Mouse (Mus musculus): Measurements from ENCODE around the gene Slc41a3. TPM values are rescaled to one million over a fixed set of nuclear protein-coding genes. Genes with fewer than 3 reads are reported as not detected.

Slc41a3 gene
- polyA plus RNA-seq, 1 experiment from 2014 or later: 5.1 TPM

DNA sequence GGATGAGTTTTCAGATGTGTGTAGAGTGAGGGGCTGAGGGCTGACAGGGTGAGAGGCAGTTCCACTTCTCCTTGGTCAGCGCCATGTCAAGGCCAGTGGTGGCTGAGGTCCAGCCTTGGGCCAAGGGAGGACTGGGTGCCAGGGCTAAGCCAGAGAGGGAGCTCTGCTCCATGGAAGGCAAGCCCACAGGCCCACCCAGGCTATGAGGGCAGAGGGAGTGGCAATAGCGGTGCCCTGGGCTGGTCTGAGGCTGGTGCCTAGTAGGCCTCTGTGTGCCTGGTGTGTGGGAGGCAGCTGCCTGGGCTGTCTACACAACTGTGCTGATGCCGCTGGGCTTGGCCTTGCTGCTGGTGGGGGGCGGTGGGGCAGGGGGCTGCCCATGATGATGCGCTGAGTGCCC is 57.6 kb downstream of the Slc41a3 start:
- Histone ChIP-seq H3K27ac (no peak overlapping the region), H3K4me1 (replicated peaks) (no peaks in the 10 kb centered on the region), H3K9ac (no peak overlapping the region), H3K36me3 (peaks cover 18% of the 10 kb centered on the region), H3K4me2 (replicated peaks) (no peak overlapping the region), H3K4me3 (replicated peaks) (no peak overlapping the region), H3K9me3 (no peaks in the 10 kb centered on the region), H3K27me3 (replicated peaks) (no peaks in the 10 kb centered on the region)
- WGBS: 99% methylated on average over 5 of the region's 5 CpGs
- no peak for ATAC-seq

DNA sequence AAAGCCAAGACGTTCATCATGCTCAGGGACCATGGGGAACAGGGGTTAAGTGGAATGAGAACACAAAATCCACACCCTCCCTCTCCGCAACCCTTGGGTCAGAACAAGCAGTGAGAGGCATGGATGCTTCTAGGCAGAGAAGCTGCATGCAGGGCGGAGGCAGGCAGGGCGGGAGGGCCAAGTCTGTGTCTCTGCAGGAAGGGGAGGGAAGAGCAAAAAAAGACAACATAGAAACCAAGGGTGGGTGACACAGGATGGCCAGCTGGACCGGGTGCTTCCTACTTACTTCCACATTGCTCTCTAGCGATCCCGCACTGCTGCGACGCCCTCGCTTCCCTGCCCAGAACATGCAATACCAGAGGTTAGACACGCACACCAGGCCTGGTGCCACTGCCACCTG is 59.2 kb downstream of the Slc41a3 start:
- WGBS: 82% methylated on average over 11 of the region's 11 CpGs
- Histone ChIP-seq H3K36me3 (peaks cover 30% of the 10 kb centered on the region), H3K4me1 (replicated peaks) (no peaks in the 10 kb centered on the region), H3K4me2 (replicated peaks) (no peak overlapping the region), H3K4me3 (replicated peaks) (no peak overlapping the region), H3K9me3 (no peaks in the 10 kb centered on the region), H3K27me3 (replicated peaks) (no peaks in the 10 kb centered on the region), H3K9ac (no peak overlapping the region), H3K27ac (no peak overlapping the region)
- ATAC-seq: no peak

DNA sequence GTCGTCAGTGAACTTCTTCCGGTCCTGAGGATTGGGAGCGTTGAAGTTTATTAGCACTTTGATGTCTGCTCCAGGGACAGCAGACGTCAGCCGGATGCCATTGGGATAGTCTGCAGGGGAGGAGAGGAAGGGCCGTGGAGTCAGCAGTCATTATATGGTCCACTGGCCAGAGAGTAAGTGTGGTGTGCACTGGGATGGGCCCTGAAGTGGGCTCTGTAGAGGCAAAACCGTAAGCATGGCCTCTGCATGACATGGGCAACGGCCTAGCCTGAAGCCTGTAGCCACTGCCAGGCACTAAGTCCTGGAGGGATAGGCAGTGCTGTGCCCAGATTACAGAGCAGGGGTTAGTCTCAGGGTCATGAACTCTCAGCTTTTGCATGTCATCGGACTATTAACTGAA is 64.2 kb downstream of the Slc41a3 start:
- H3K27me3 ChIP-seq (replicated peaks): no peaks in the 10 kb centered on the region
- no peak overlapping the region for H3K4me3 ChIP-seq (replicated peaks)
- no peak overlapping the region for H3K27ac ChIP-seq
- no peak overlapping the region for H3K9ac ChIP-seq
- no peaks in the 10 kb centered on the region for H3K4me1 ChIP-seq (replicated peaks)
- H3K4me2 ChIP-seq (replicated peaks): no peak overlapping the region
- WGBS: 82% methylated on average over 9 of the region's 9 CpGs
- H3K36me3 ChIP-seq: peaks cover 68% of the 10 kb centered on the region
- ATAC-seq: no peak
- H3K9me3 ChIP-seq: no peaks in the 10 kb centered on the region

DNA sequence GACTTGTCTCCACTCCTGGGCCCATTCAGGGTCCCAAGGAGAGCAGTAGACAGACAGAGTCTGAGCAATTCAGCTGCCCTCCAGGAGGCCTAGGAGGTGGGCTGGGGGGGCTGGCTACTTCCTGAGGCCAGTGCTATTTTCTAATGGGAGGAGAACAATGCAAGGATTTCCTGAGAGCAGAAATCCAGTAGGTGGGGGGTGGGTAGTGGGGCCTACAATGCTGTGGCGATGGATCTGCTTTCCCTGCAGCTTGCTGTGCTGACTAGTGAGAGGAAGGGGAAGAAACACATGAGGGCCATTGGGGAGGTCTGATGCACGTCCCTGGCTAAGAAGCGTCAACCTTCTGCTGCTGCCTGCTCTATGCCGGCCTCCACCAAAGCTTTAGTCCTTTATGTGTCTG is 74.2 kb downstream of the Slc41a3 start:
- H3K27ac ChIP-seq: no peak overlapping the region

DNA sequence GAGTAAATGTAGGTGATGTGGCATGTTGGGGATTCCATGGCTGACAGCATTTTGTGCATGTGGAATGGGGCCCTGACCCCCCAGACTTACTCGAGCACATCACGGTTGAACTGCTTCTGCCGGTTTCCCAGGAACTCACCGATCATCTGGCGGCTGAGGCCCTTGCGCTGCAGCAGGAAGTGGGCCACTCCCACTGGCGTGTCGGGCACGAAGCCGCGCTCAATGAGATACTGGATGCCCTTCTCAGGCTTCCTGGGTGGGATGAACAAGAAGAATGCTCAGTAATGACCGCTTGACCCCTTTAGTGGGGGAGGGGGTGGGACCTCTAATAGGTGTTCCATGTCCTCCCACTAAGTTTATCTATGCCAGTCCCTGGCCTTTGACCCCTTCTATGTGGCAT is 75.9 kb downstream of the Slc41a3 start:
- Histone ChIP-seq H3K4me3 (replicated peaks) (no peak overlapping the region), H3K4me1 (replicated peaks) (peaks cover 7% of the 10 kb centered on the region; the same call in 1 of the 2 replicates), H3K9ac (no peak overlapping the region), H3K27me3 (replicated peaks) (no peaks in the 10 kb centered on the region), H3K36me3 (peaks cover 40% of the 10 kb centered on the region), H3K9me3 (no peaks in the 10 kb centered on the region), H3K4me2 (replicated peaks) (no peak overlapping the region), H3K27ac (no peak overlapping the region)
- 87% methylated on average over 12 of the region's 12 CpGs for WGBS
- no peak for ATAC-seq

More for the DNA sequence above, 74.2 kb downstream of the Slc41a3 start:
- H3K4me2 ChIP-seq (replicated peaks): no peak overlapping the region
- 83% methylated on average over 4 of the region's 4 CpGs for WGBS
- no peak overlapping the region for H3K9ac ChIP-seq
- H3K4me1 ChIP-seq (replicated peaks): peaks cover 3% of the 10 kb centered on the region; the same call in 1 of the 2 replicates
- H3K27me3 ChIP-seq (replicated peaks): no peaks in the 10 kb centered on the region
- H3K36me3 ChIP-seq: peaks cover 50% of the 10 kb centered on the region
- ATAC-seq: no peak
- H3K9me3 ChIP-seq: no peaks in the 10 kb centered on the region
- H3K4me3 ChIP-seq (replicated peaks): no peak overlapping the region

DNA sequence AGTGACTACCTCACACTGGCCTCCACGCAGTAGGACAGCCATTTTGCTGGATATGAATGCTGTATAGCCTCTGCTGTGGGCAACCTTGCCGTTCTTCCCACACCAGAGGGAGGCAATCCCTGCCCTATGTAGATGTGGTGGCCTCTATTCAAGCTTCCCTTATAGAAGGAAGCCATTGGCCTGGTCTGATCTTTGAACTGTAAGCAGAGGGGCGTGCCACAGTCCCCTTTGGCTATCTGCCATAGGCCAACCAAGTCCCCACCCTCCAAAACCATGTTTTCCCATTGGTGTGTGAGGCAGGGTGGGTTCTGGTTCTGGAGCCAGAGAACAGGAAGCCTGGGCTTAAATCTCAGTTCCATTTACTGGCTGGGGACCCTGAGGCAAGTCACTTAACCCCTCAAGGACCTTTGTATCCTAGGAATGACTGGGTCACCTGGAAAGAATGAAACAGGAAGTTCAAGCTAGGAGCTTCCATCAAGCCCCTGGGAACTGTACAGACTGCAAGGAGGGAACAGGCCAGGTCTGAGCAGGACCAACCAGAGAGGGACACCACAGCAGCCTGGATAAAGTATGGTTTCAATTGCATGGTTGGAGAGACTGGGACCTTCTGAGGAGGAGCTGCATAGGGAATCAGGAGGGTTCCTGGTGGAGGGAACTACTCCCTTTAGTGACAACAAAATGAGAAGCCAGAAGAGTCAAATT is 79.5 kb downstream of the Slc41a3 start:
- no peak overlapping the region for H3K27ac ChIP-seq
- peak; percentile 88 for ATAC-seq

DNA sequence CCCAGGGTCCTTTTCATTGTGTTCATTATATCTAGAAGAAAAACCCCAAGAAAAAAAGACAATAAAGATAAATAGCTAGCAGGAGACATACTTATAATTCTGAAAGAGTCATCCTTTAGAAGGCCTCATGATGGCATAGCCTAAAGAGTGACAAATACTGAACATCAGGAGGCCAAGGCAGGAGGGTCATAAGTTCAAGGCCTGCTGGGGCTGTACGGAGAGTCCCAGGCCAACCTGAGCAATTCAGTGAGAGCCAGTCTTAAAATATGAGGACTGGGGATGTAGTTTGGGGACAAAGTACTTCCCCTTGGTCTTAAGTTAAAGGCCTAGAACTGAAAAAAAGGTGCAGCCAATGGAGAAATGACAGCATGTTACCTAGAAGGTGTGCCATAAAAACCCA is 82.3 kb downstream of the Slc41a3 start:
- WGBS: 78% methylated on average over 1 of the region's 1 CpGs
- H3K36me3 ChIP-seq: peaks cover 19% of the 10 kb centered on the region
- no peak for ATAC-seq
- H3K27ac ChIP-seq: no peak overlapping the region
- peaks cover 7% of the 10 kb centered on the region; the same call in 1 of the 2 replicates for H3K4me1 ChIP-seq (replicated peaks)
- no peaks in the 10 kb centered on the region for H3K27me3 ChIP-seq (replicated peaks)
- H3K4me2 ChIP-seq (replicated peaks): no peak overlapping the region
- no peak overlapping the region for H3K4me3 ChIP-seq (replicated peaks)
- no peak overlapping the region for H3K9ac ChIP-seq
- H3K9me3 ChIP-seq: no peaks in the 10 kb centered on the region

More for the DNA sequence above, 79.5 kb downstream of the Slc41a3 start:
- Histone ChIP-seq H3K4me1 (replicated peaks) (peaks cover 7% of the 10 kb centered on the region; the same call in 1 of the 2 replicates), H3K4me3 (replicated peaks) (no peak overlapping the region), H3K9ac (no peak overlapping the region), H3K36me3 (peaks cover 19% of the 10 kb centered on the region), H3K4me2 (replicated peaks) (no peak overlapping the region), H3K27me3 (replicated peaks) (no peaks in the 10 kb centered on the region), H3K9me3 (no peaks in the 10 kb centered on the region)
- WGBS: 81% methylated on average over 3 of the region's 3 CpGs

DNA sequence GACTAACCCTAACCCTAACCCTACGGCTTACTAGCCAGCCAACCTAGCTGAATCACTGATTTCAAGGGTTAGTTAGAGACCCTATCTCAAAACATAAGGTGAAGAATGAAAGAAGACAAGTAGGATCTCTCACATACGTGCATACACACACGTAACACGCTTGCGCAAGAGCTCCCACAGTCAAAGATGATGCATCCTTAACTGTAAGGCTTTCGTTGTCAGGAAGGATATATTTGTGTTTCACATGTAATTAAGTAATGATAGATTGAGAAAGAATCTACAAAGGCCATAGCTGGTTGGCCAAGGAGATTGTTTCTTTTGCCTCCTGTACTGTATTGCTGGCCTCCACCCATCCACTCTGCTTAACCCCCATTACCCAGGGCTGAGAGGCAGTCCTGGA is 83.5 kb downstream of the Slc41a3 start:
- Histone ChIP-seq H3K27me3 (replicated peaks) (no peaks in the 10 kb centered on the region), H3K4me2 (replicated peaks) (no peak overlapping the region), H3K36me3 (peaks cover 19% of the 10 kb centered on the region), H3K4me3 (replicated peaks) (no peak overlapping the region), H3K4me1 (replicated peaks) (peaks cover 7% of the 10 kb centered on the region; the same call in 1 of the 2 replicates), H3K9me3 (no peaks in the 10 kb centered on the region), H3K27ac (no peak overlapping the region), H3K9ac (no peak overlapping the region)
- no peak for ATAC-seq
- WGBS: 97% methylated on average over 6 of the region's 6 CpGs

DNA sequence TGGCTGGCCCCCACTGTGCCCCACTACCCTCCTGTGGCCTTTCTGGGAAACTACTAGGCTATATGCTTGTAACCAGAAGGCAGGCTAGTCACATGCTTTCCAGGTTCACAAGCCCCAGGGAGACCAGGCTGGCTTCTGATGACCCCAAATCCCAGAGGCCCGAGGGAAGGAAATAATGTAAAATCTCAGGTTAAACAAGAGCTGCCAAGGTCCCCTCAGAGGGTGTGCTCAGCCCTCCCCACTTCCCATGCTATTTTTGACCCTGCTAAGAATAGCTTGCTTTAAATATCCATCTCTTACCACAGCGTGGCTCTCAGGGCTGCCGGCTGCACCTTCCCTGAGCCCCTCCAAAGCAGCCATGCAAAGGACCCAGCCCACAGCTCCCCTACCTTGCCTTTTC is 84.2 kb downstream of the Slc41a3 start:
- Histone ChIP-seq H3K4me2 (replicated peaks) (no peak overlapping the region), H3K27ac (no peak overlapping the region), H3K36me3 (peaks cover 26% of the 10 kb centered on the region), H3K27me3 (replicated peaks) (no peaks in the 10 kb centered on the region), H3K9me3 (no peaks in the 10 kb centered on the region), H3K4me1 (replicated peaks) (0 out of 2 replicates have a peak, but pooled peaks cover 5% of the 10 kb centered on the region), H3K4me3 (replicated peaks) (no peak overlapping the region), H3K9ac (no peak overlapping the region)
- 65% methylated on average over 3 of the region's 3 CpGs for WGBS
- no peak for ATAC-seq

DNA sequence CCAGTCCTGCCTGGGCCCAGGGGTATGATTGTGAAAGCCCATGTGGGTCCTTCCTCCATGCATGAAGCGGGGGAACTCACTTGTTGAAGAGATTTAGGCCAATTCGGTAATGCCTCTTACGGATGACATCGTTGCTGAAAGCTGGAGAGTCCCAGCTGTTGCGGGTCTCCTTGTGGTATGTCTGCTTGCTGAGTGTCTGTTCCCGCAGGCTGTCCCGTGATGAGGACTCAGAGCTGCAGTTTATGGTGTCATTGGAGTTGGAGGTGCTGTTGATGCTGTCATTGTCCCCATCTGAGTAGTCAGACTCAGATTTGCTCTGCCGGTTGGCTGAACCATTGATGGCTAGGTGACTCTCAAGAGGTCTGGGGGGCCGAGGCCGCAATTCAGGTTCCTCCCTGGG is 85.0 kb downstream of the Slc41a3 start:
- ATAC-seq: no peak
- Histone ChIP-seq H3K4me3 (replicated peaks) (no peak overlapping the region), H3K36me3 (peaks cover 29% of the 10 kb centered on the region), H3K27me3 (replicated peaks) (no peaks in the 10 kb centered on the region), H3K9me3 (no peaks in the 10 kb centered on the region), H3K9ac (no peak overlapping the region), H3K4me2 (replicated peaks) (no peak overlapping the region), H3K27ac (no peak overlapping the region), H3K4me1 (replicated peaks) (0 out of 2 replicates have a peak, but pooled peaks cover under 1% of the 10 kb centered on the region)
- 78% methylated on average over 10 of the region's 10 CpGs for WGBS

DNA sequence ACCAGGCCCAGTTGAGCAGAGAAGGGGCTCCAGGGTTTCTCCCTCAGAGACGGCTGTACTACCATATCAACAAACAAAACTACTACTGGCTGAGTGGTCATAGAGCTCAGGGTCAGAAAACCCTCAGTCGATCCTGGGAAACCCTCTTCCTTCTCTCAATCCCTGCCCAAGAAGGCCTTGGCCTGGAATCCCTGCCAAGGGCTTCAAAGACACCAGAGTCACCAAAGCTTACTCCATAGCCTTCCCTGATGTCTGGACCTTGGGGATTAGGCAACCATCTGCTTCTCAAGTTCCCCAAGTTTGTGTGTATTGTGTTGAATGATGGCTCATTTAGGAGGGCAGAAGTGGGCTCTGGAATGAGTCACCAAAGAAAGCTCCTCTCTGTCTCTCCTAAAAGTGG is 87.4 kb downstream of the Slc41a3 start:
- H3K27me3 ChIP-seq (replicated peaks): no peaks in the 10 kb centered on the region
- no peak overlapping the region for H3K4me2 ChIP-seq (replicated peaks)
- H3K4me3 ChIP-seq (replicated peaks): no peak overlapping the region
- no peaks in the 10 kb centered on the region for H3K4me1 ChIP-seq (replicated peaks)
- peaks cover 31% of the 10 kb centered on the region for H3K36me3 ChIP-seq
- 71% methylated on average over 2 of the region's 2 CpGs for WGBS
- no peak for ATAC-seq
- no peak overlapping the region for H3K27ac ChIP-seq
- no peaks in the 10 kb centered on the region for H3K9me3 ChIP-seq
- H3K9ac ChIP-seq: no peak overlapping the region

DNA sequence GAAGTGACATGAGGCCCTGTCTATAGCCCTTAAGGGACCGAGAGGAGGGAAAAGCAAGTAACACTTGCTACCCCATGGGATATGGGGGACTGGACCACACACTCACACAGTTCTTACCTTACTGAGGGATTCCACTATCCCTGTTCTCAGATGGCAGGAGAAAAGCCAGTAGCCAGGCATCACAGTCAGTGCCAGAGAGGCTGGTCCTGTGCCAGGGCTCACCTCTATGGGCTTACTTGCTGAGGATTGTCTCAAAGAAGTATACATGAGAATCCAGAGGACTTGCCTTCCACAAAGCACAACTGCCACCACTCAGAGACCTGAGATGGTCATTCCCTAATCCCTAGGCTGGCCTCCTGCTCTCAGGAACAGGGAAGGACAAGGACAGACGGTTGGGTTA is 87.9 kb downstream of the Slc41a3 start:
- Histone ChIP-seq H3K4me1 (replicated peaks) (no peaks in the 10 kb centered on the region), H3K27me3 (replicated peaks) (no peaks in the 10 kb centered on the region), H3K4me2 (replicated peaks) (no peak overlapping the region), H3K9me3 (no peaks in the 10 kb centered on the region), H3K27ac (no peak overlapping the region), H3K4me3 (replicated peaks) (no peak overlapping the region), H3K36me3 (peaks cover 31% of the 10 kb centered on the region), H3K9ac (no peak overlapping the region)
- 76% methylated on average over 2 of the region's 2 CpGs for WGBS
- ATAC-seq: no peak

DNA sequence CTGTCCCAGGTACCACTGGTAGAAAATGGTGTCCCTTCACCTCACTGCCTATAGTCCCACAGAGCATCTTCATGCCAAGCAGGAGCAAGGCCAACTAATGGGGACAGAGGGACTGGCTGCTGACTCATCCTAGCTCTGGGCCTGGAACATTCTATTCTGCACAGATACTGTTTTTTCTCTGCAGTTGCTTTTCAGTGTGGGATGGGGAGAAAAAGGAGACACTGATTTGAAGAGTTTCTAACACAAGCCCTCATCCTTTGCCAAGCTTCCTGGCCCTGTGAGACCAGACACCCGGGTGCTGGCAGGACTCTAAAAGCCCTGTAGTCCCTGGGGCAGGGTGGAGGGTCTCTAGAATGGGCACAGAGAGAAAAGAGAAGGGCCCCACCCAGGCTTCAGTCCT is 91.2 kb downstream of the Slc41a3 start:
- H3K9ac ChIP-seq: no peak overlapping the region
- no peaks in the 10 kb centered on the region for H3K27me3 ChIP-seq (replicated peaks)
- no peak for ATAC-seq
- H3K4me1 ChIP-seq (replicated peaks): peaks cover 5% of the 10 kb centered on the region; the same call in 1 of the 2 replicates
- H3K4me2 ChIP-seq (replicated peaks): no peak overlapping the region
- no peak overlapping the region for H3K27ac ChIP-seq
- H3K4me3 ChIP-seq (replicated peaks): no peak overlapping the region
- H3K36me3 ChIP-seq: peaks cover 12% of the 10 kb centered on the region
- no peaks in the 10 kb centered on the region for H3K9me3 ChIP-seq
- WGBS: 80% methylated on average over 1 of the region's 1 CpGs

Data from intestine, embryonic 15.5 days (tissue).